Mouse (Mus musculus): ENCODE results near the gene Olfr600. TPM values are rescaled to one million over a fixed set of nuclear protein-coding genes. Genes with fewer than 3 reads are reported as not detected.

Olfr600 gene
- polyA plus RNA-seq, 1 experiment from 2014 or later: not detected

Other genes with a start within 250 kb of the Olfr600 start
- not detected in 2 replicates for gene Olfr586, start 224.0 kb downstream of the Olfr600 start, polyA plus RNA-seq (2014; fragmentation: Nextera tagmentation; extraction: Ambion mirVana)
- gene Olfr588-ps1, start 208.8 kb downstream of the Olfr600 start, polyA plus RNA-seq (2014; fragmentation: Nextera tagmentation; extraction: Ambion mirVana): not detected in 2 replicates
- gene Olfr589, start 193.3 kb downstream of the Olfr600 start, polyA plus RNA-seq (2014; fragmentation: Nextera tagmentation; extraction: Ambion mirVana): not detected in 2 replicates
- not detected in 2 replicates for gene Olfr591, start 171.3 kb downstream of the Olfr600 start, polyA plus RNA-seq (2014; fragmentation: Nextera tagmentation; extraction: Ambion mirVana)
- gene Olfr592, start 164.9 kb downstream of the Olfr600 start, polyA plus RNA-seq (2014; fragmentation: Nextera tagmentation; extraction: Ambion mirVana): not detected in 2 replicates
- not detected in 2 replicates for gene Olfr593, start 137.8 kb downstream of the Olfr600 start, polyA plus RNA-seq (2014; fragmentation: Nextera tagmentation; extraction: Ambion mirVana)
- gene Olfr594, start 132.7 kb downstream of the Olfr600 start, polyA plus RNA-seq (2014; fragmentation: Nextera tagmentation; extraction: Ambion mirVana): not detected in 2 replicates
- not detected in 2 replicates for gene Usp17ld, start 97.2 kb downstream of the Olfr600 start, polyA plus RNA-seq (2014; fragmentation: Nextera tagmentation; extraction: Ambion mirVana)
- not detected in 2 replicates for gene Olfr596, start 44.0 kb downstream of the Olfr600 start, polyA plus RNA-seq (2014; fragmentation: Nextera tagmentation; extraction: Ambion mirVana)
- not detected in 2 replicates for gene Olfr597, start 33.4 kb downstream of the Olfr600 start, polyA plus RNA-seq (2014; fragmentation: Nextera tagmentation; extraction: Ambion mirVana)
- gene Olfr598, start 26.1 kb downstream of the Olfr600 start, polyA plus RNA-seq (2014; fragmentation: Nextera tagmentation; extraction: Ambion mirVana): not detected in 2 replicates
- not detected in 2 replicates for gene Olfr599, start 13.8 kb downstream of the Olfr600 start, polyA plus RNA-seq (2014; fragmentation: Nextera tagmentation; extraction: Ambion mirVana)
- gene Olfr601, start 13.0 kb upstream of the Olfr600 start, polyA plus RNA-seq (2014; fragmentation: Nextera tagmentation; extraction: Ambion mirVana): not detected in 2 replicates
- gene Olfr603, start 36.5 kb upstream of the Olfr600 start, polyA plus RNA-seq (2014; fragmentation: Nextera tagmentation; extraction: Ambion mirVana): not detected in 2 replicates
- gene Usp17lc, start 65.4 kb upstream of the Olfr600 start, polyA plus RNA-seq (2014; fragmentation: Nextera tagmentation; extraction: Ambion mirVana): not detected in 2 replicates
- gene Olfr605, start 95.8 kb upstream of the Olfr600 start, polyA plus RNA-seq (2014; fragmentation: Nextera tagmentation; extraction: Ambion mirVana): not detected in 2 replicates
- gene Olfr606, start 99.4 kb upstream of the Olfr600 start, polyA plus RNA-seq (2014; fragmentation: Nextera tagmentation; extraction: Ambion mirVana): not detected in 2 replicates
- not detected in 2 replicates for gene Olfr607, start 114.5 kb upstream of the Olfr600 start, polyA plus RNA-seq (2014; fragmentation: Nextera tagmentation; extraction: Ambion mirVana)
- not detected in 2 replicates for gene Olfr608, start 120.2 kb upstream of the Olfr600 start, polyA plus RNA-seq (2014; fragmentation: Nextera tagmentation; extraction: Ambion mirVana)
- not detected in 2 replicates for gene Olfr609, start 148.4 kb upstream of the Olfr600 start, polyA plus RNA-seq (2014; fragmentation: Nextera tagmentation; extraction: Ambion mirVana)
- not detected in 2 replicates for gene Olfr610, start 162.5 kb upstream of the Olfr600 start, polyA plus RNA-seq (2014; fragmentation: Nextera tagmentation; extraction: Ambion mirVana)
- not detected in 2 replicates for gene Olfr611, start 171.2 kb upstream of the Olfr600 start, polyA plus RNA-seq (2014; fragmentation: Nextera tagmentation; extraction: Ambion mirVana)
- not detected in 2 replicates for gene Olfr612, start 193.0 kb upstream of the Olfr600 start, polyA plus RNA-seq (2014; fragmentation: Nextera tagmentation; extraction: Ambion mirVana)
- gene Olfr613, start 198.4 kb upstream of the Olfr600 start, polyA plus RNA-seq (2014; fragmentation: Nextera tagmentation; extraction: Ambion mirVana): not detected in 2 replicates
- gene Olfr615, start 206.4 kb upstream of the Olfr600 start, polyA plus RNA-seq (2014; fragmentation: Nextera tagmentation; extraction: Ambion mirVana): not detected in 2 replicates
- not detected in 2 replicates for gene Olfr616, start 219.5 kb upstream of the Olfr600 start, polyA plus RNA-seq (2014; fragmentation: Nextera tagmentation; extraction: Ambion mirVana)
- not detected in 2 replicates for gene Olfr617, start 223.4 kb upstream of the Olfr600 start, polyA plus RNA-seq (2014; fragmentation: Nextera tagmentation; extraction: Ambion mirVana)
- not detected in 2 replicates for gene Olfr618, start 240.4 kb upstream of the Olfr600 start, polyA plus RNA-seq (2014; fragmentation: Nextera tagmentation; extraction: Ambion mirVana)